Mouse (Mus musculus) E14TG2a.4 (cell line): ENCODE data around the gene Mbnl1.

Experiments
- H3K27me3 ChIP-seq: 2 replicates; pipeline ENCODE4 v1.6.1; 2014; ENCODE audit warnings: low read length, control low read depth; ENCODE audit not compliant: insufficient read depth
- H3K36me3 ChIP-seq: 2 replicates; pipeline ENCODE4 v1.6.1; 2014; ENCODE audit warnings: low read length, control low read depth; ENCODE audit not compliant: insufficient read depth
- H3K4me1 ChIP-seq: replicated peaks from 2 replicates; pipeline ENCODE4 v1.6.1; 2014; ENCODE audit warnings: low read depth, low read length, control low read depth
- H3K4me3 ChIP-seq: replicated peaks from 2 replicates; pipeline ENCODE4 v1.5.1; 2014; ENCODE audit warnings: mild to moderate bottlenecking, low read length
- H3K9me3 ChIP-seq: 2 replicates; pipeline ENCODE4 v1.6.1; 2014; ENCODE audit warnings: low read length, control low read depth
- CTCF ChIP-seq: conservative IDR thresholded peaks from 2 replicates; pipeline ENCODE4 v1.5.1; 2014; ENCODE audit warnings: low read length
- NANOG ChIP-seq: IDR thresholded peaks from 2 replicates; pipeline ENCODE4 v1.6.1; 2014; ENCODE audit warnings: borderline replicate concordance, low read length, mixed read lengths
- POU5F1 ChIP-seq: IDR thresholded peaks from 2 replicates; pipeline ENCODE4 v1.6.1; 2014; ENCODE audit warnings: low read length, borderline replicate concordance

Mbnl1 gene

GRCm38 (mm10) chr3:60639135-60639534 lies 166.5 kb downstream of the Mbnl1 start:
- Histone ChIP-seq H3K36me3 (no peaks in the 10 kb centered on the region), H3K4me1 (no peaks in the 10 kb centered on the region), H3K4me3 (no peak overlapping the region), H3K9me3 (no peaks in the 10 kb centered on the region), H3K27me3 (no peaks in the 10 kb centered on the region)
- TF ChIP-seq NANOG: no peak
- no peak for TF ChIP-seq POU5F1
- no peak for TF ChIP-seq CTCF

GRCm38 (mm10) chr3:60642227-60642626 lies 169.6 kb downstream of the Mbnl1 start:
- Histone ChIP-seq H3K36me3 (no peaks in the 10 kb centered on the region), H3K4me1 (no peaks in the 10 kb centered on the region), H3K4me3 (no peak overlapping the region), H3K27me3 (no peaks in the 10 kb centered on the region), H3K9me3 (no peaks in the 10 kb centered on the region)
- TF ChIP-seq POU5F1 (no peak), CTCF (no peak), NANOG (no peak)

- Histone ChIP-seq H3K36me3 (no peaks in the 10 kb centered on the region), H3K9me3 (no peaks in the 10 kb centered on the region), H3K27me3 (no peaks in the 10 kb centered on the region), H3K4me1 (no peaks in the 10 kb centered on the region), H3K4me3 (no peak overlapping the region)
- TF ChIP-seq POU5F1 (no peak), CTCF (no peak), NANOG (no peak)
Measured at GRCm38 (mm10) chr3:60645531-60645930, 172.9 kb downstream of the Mbnl1 start.

- Histone ChIP-seq H3K36me3 (no peaks in the 10 kb centered on the region), H3K27me3 (no peaks in the 10 kb centered on the region), H3K4me1 (no peaks in the 10 kb centered on the region), H3K9me3 (no peaks in the 10 kb centered on the region), H3K4me3 (no peak overlapping the region)
- TF ChIP-seq NANOG (no peak), POU5F1 (no peak), CTCF (no peak)
Measured at GRCm38 (mm10) chr3:60648293-60648692, 175.7 kb downstream of the Mbnl1 start.

- Histone ChIP-seq H3K9me3 (no peaks in the 10 kb centered on the region), H3K4me3 (no peak overlapping the region), H3K4me1 (no peaks in the 10 kb centered on the region), H3K36me3 (no peaks in the 10 kb centered on the region), H3K27me3 (no peaks in the 10 kb centered on the region)
- no peak for TF ChIP-seq CTCF
- no peak for TF ChIP-seq NANOG
- TF ChIP-seq POU5F1: no peak
Measured at GRCm38 (mm10) chr3:60660762-60661161, 188.1 kb downstream of the Mbnl1 start.
